Mouse (Mus musculus) heart, postnatal 25 days (tissue): ENCODE measurements at regions not wholly inside any gene's neighbourhood (a gene's known extent, or its start where the extent isn't known, plus 50 kb on each side); places are given as distances from the start of the nearest gene placed in this dataset.

ENCODE experiments used
- DNase-seq: peaks from one replicate; pipeline ENCODE4 v3.0.0; 2022; ENCODE audit warnings: low spot score
- intact Hi-C: fragments of 180-260 bp; cut with DNase I; formaldehyde crosslinking; loops from one replicate; pipeline ENCODE4 v1.15.1; 2025

DNA sequence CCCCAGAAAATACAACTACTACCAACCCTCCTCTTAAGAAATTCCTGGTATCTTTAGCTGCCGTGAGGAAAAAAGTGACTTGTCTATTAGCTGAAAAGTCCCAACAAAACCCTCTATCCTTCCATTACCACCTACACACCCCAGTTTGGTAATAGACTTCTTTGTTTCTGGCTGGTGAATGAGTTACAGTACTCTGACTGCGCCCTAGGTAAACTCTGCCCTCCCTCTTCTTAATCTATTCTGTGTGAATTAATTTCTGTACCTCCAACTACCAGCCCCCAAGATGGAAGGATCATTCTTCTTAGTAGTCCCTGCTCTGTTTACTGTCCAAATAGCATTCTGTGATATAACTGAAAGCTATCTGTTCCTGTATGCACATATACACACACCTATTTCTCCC, 245.4 kb downstream of the Pik3r1 start:
- no peak for DNase-seq
- intact Hi-C loops, result no loop called here

DNA sequence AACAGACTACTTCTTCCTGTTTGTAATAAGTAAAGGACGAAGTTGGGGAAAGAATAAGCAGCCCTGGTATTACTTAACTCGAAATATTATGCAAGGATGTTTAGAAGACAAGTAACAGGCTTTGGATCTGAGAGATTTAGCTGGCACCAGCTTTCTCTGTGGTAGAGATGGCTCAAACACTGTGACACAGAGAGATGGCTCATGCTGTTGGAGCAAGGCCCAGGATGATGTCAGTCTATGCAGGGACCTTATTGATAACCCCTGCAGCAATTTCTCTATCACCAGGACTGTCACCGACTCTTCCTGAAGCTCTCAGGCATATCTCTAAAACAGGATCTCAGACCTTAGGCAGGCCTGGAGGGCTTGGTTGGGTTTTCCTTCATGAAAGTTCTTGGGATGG, 254.7 kb downstream of the Pik3r1 start:
- intact Hi-C loops, result loop anchor here (5.0 kb wide), 1 partner anchor 1134 kb away; no protein-coding TSS in a partner anchor
- no peak for DNase-seq

DNA sequence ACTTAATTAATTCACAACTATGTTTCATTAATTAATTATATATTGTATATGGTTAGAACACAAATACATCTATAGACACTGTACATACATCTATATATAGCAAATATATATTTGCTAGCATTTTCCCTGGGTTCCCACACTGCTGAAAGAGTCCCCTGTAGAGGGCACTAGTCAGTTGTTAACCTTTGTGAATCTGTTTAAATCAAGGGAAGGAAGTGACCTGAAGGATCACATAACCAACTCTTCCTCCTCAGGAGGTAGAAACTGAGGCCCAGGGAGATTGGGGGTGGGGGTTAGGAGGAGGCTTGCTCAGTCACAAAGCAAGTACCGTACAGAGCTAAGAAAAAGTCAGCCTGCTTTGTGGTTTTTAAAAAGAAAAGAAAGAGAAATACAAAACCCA, 258.1 kb downstream of the Pik3r1 start:
- intact Hi-C loops, result loop anchor here (2.0 to 5.0 kb wide), 2 partner anchors 187 to 1137 kb away; no protein-coding TSS in a partner anchor
- no peak for DNase-seq

DNA sequence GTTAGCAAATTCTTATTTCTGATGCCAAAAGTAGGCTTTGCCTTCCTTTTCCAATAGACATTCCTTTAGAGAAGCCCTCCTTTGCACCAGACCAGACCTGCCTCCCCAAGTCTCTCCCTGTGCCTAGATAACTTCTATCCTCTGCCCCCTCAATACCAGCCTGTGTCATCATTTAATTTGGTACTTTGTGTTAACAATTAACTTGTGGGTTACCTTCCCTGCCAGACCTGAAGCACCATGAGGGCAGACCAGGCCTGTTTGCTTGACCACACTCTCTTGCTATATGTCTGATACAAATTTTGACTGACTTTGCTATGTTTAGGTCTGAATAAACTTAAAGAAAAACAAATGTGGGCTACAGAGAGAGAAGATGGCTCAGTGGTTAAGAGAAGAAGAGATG, 259.7 kb downstream of the Pik3r1 start:
- intact Hi-C loops, result loop anchor here (2.0 kb wide), 1 partner anchor 188 kb away; no protein-coding TSS in a partner anchor

DNA sequence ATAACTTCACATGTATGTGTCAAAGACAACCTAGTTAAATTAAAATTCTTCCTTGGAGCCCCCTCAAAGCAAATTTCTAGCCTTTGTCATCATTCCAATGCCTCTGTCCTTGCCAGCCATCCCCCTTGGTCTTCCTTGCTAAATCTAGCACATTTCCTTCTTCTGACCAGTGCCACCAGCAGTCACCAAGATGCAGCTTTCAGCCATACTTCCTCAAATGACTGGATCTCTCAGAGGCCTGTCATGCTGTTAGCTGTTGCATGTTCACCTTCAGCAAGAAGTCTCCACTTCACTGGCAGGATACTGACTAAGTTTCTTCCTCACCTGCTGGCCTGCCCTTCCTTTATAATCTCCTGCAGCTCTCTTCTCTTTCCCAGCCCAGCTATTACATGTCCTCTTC, 261.3 kb downstream of the Pik3r1 start:
- DNase-seq, result no peak
- intact Hi-C loops, result no loop called here

More for the DNA sequence above, 259.7 kb downstream of the Pik3r1 start:
- no peak for DNase-seq

DNA sequence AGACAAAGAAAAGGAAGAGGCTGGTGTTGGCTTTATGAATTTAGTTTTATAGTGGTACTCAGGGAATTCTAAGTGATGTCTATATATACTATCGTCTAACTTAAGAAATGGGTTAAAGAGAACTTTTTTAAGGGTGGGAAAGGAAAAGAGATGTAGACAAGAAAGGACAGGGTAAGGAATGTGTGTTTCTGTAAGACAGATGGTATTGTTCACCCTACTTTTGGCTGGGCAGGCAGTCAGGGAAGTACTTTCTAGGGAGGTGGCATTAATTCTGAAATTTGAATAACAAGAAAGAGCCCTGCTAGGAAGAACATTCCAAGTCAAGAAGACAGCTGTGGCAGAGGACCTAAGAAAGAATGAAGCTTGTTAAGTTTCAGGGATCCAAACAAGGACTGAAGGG, 263.0 kb downstream of the Pik3r1 start:
- no peak for DNase-seq
- intact Hi-C loops, result no loop called here

DNA sequence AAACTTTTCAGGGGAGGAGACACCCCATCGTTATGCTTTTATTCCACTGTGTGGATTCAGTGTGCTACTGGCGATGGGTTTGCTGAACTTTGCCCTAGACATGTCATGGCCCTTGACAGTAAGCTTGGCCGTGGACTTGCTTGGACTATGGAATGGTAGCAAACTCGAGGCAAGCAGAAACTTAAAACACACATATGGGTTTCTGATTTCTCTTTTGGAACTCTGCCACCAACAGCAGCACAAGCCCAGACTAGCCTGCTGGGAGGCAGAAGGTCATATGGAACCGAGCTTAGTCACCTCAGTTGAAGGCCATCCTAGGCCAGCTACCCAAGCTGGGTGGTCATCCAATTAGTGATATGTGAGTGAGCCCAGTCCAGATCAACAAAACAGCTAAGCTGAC, 263.8 kb downstream of the Pik3r1 start:
- DNase-seq, result no peak
- intact Hi-C loops, result no loop called here

DNA sequence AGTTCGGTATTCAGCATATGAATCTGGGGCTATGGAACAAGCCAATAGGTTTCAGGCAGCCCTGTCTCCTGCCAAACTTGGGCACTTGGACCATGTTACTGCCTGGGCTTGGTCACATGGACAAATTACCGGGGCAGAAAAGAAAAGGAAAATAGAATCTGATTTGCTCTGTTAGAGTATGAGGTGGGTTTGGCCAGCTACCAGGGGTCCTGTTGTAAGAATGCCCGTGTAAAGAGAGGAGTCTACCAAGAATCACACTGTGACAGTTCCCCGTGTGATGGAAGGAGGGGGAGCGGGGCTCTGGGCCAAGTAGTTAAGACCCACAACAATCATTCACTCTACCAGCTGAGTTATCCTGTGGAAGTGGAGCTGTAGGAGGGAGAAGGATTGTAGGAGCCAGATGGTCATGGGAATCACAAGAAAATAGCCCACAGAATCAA, 266.2 kb downstream of the Pik3r1 start:
- no peak for DNase-seq
- intact Hi-C loops, result no loop called here

DNA sequence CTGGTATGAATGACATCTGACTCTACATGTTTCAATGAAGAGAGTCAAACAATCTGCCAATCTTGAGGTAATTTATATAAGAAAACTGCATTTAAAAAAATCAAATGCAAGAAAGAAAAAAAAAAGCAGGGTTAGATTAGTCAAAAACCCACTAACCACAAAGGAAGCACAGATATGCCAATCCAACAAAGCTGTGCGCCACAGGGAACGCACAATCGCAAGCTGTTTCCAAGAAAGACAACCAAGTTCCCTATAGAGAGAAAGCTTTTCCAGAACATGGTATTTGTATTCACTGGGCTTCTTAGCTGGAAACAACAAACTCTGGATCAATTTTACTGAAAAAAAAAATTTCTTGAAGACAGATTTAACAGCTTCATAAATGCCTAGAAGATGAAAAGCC, 267.0 kb downstream of the Pik3r1 start:
- intact Hi-C loops, result no loop called here
- DNase-seq, result no peak

DNA sequence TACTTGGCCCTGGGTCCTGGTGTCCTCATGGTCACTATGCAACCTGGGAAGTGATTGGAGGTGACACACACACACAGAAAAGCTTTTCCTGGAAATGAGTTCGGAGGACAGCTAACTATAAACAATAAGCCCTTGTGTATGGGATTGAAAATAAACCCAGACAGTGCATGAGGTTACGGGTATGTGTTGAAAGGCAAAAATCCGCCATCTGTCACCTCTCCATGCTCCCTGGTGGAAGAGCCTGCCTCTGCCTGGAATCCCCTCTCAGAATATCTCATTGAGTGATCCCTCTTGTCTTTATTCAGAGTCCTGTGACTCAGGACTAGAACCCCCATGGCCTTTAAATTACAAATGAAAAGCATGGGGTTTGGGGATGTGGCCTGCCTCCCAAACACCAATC, 276.2 kb downstream of the Pik3r1 start:
- DNase-seq, result no peak
- intact Hi-C loops, result no loop called here

DNA sequence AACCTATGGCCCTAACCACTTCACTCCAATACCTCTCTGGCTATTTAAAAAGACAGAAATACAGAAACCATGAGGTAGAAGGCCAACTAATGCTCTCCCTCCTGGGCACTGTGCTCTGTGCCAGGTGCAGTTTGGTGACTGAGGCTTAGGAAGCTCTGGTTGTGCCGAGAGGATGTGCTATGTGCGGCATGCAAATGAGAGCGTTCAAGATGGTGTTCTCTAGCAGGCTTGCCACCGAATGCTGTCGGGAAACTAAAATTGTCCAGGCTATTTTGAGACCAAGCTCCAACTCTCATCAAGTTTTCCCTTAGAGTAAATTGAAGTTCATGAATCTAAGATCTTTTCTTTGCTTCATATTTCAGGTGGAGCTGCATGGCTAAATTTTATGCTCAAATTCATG, 277.1 kb downstream of the Pik3r1 start:
- intact Hi-C loops, result no loop called here
- DNase-seq, result no peak

DNA sequence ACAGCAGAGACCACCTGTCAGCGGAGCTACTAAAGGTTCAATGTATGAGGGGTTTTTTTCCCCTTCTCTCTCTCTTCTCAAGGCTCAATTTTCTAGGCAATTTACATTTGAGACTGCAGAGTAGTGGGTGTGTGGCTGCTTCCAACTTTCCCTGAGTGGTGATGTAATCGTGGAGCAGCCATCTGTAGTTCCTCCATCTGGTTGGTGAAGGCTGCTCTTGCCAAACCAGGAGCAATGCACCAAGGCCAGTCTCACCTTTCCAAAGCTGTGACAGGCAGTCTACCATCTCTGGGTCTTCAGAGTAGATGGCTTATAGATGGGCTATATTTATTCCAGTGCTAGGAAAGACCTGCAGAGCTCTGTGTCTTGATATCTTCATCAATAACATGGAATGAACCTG, 280.4 kb downstream of the Pik3r1 start:
- intact Hi-C loops, result no loop called here
- DNase-seq, result no peak

DNA sequence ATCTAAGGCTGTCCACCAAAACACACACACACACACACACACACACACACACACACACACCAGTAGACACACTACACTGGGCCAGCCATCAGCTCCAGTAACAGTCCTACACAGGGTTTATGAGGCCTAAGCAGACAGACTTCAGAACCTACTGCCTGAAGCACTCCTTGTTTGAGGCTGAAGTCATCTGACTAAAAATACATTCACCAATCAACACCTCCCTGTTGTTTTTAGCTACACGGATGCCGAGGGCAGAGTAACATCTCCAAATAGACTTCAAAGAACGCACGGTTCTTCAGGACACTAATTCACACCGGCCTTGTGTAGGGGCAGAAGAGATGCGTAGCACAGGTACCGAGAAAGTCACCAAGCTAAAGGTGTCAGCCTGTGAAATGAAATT, 282.2 kb downstream of the Pik3r1 start:
- no peak for DNase-seq
- intact Hi-C loops, result no loop called here

DNA sequence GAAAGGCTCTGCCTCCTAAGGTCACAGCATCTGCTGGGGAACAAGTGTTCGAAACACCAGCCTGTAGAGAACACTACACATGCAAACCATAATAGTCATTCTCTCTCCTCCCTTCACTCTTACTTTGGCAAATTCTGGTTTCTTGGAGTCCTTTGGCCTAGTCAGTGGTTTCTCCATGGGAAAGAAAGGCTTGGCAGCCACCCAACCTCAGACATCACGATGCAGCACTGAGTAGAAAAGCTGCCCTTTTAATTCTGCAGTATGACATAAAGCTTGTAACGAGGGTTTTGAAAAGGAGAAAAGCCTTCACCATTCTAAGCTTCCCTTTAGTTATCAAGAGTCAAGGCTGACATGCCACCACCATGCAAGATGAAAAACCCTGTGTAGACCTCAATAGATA, 284.2 kb downstream of the Pik3r1 start:
- no peak for DNase-seq
- intact Hi-C loops, result no loop called here

DNA sequence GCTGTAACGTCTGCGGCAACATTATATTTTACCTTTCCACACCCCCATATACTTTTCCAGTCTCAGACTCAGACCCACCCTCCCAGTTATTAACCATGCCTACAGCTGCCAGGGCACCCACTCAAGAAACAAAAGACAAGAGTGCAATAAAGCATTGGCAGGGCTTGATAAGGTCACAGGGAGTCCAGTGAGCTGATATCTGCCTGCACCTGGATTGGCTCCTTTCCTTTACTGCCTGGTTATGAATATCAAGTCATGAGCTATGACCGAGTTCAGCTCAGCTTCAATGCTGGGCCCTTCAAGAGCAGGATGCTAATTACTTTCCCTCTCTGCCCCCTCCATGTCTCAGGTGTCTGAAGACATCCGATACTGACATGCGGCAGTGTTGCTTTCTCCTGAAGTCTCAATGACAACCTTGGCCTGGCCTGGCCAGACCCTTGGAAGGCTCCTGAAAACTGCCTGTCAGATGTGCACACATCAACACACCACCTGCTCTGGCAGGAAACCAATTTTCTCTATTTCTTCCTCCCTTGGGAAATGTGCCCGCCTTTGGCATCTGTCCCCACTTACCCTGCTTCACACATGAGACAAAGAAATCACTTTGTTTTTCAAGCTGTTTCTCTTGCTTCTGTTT, 286.3 kb downstream of the Pik3r1 start:
- intact Hi-C loops, result no loop called here
- no peak for DNase-seq

DNA sequence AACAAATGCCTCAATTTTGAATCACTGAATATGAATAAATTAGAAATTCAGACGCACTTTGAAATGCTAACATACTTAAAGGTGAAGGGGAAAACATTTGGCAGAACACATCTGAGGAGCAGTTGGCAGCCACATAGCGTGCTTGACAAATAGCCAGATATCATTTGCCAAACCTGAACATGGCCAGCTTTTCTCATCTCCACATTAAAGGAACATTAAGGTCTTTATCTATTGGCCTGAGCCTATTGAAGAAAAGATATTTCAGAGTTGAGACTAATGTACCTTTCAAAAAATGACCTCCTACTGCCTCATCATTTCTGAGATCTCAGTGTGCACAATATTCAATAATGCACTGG, 288.7 kb downstream of the Pik3r1 start:
- no peak for DNase-seq

DNA sequence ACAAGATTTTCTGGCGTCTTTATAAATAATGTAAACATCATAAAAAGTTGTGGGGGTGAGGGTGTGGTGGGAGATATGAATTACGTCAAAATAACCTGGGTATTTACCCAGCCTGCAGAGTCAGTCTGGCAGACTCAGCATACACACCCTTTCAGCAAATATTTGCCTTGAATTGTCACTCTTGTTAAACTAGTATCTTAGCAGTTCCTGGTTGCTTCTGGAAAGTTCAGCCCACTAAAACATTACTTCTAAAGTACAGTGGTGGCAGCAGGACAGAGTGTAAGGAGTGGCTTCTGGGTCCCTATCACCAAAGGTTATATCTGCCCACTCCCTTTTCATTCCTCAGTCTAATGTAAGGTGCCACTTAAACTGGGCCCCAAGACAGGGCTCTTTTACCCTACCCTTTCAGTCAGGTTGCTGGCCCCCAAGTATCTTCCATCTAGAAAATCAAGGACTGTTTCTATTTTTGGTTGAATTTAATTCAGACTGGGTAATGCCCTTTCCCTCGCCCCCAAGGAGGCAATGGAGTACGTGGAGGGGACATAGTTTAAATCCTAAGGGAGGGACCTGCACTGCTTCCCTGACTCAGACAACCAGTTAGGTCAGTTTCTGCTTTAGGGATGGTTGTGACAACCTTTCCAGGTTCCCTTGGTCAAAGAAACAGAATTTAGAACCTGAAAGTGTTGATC, 289.3 kb downstream of the Pik3r1 start:
- intact Hi-C loops, result no loop called here
- DNase-seq, result no peak

More for the DNA sequence above, 288.7 kb downstream of the Pik3r1 start:
- intact Hi-C loops, result no loop called here

DNA sequence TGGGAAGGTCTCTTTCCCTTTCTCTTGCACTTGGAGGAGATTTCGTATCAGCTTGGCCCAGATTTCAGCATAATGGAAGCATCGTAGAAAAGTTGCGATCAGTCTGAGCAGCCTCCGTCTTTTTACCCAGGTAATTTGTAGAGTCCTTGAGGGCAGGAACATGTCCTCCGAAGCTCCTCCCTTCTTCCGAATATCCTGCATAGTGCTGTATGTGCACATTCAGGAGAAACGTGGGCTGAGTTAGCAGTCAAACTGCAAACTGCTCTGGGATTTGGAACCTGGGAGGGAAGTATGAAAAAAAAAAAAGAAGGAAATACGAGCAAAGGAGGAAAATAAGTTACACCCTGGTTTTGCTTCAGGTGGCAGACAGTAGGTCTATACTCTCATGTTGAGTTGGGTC, 294.7 kb downstream of the Pik3r1 start:
- intact Hi-C loops, result no loop called here
- no peak for DNase-seq

DNA sequence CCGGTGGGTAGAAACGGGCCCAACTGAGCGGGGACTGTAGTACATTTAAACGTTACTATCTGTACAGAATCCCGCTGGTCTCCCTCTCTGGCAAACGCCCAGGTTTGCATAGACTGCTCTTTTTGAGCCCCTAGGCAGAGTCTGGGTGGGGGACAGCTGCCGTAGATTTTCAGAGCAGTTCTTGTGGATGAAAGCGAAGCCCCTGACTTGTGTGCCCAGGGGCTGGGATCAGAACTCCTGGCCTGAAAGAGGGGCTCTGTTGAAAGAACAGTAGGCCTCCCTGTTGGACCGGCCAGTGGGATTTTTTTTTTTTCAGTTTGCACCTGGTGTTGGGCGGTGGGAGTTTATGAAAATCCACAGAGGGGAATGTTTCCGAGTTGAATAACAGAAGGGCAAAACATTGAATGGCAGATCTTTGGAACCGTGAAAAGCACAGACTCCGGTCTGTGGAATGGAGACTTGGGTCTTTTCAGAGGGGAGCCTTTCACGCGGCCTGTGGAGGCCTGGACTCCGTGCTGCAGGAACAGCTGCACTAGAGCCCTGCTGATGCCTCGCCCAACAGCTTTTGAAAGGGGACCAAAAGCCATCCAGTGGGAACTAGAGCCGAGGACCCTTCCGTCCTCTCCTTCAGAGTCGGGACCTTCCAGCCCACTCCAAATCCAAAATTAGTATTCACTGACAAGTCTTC, 297.3 kb downstream of the Pik3r1 start:
- DNase-seq, result no peak
- intact Hi-C loops, result no loop called here

DNA sequence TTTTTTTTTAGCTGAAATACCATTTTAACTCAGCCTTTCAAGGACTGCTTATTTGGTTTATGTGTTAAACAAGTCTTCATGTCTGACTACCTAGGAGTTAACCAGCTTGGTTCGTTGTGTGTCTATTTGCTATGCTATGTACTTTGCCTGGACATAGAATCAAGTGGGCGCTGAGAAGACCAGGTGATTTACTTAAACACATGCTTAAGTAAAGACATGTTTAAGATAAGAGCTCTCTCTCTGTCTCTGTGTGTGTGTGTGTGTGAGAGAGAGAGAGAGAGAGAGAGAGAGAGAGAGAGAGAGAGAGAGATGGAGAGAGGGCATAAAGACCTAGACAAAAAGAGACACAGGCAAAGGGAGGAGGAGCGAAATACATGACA, 302.3 kb downstream of the Pik3r1 start:
- intact Hi-C loops, result no loop called here
- no peak for DNase-seq
